Mouse (Mus musculus) thymus, adult 2 months (tissue): Measurements from ENCODE around the gene Cysltr2. TPM values are rescaled to one million over a fixed set of nuclear protein-coding genes. Genes with fewer than 3 reads are reported as not detected.

Experiments
- DNase-seq: peaks from one replicate; pipeline ENCODE4 v3.0.0; 2021
- H3K27ac ChIP-seq: fragments of 200-500 bp; 2 replicates; pipeline ENCODE4 v1.5.1; 2012; ENCODE audit warnings: low read length, control low read depth; ENCODE audit not compliant: control insufficient read depth, insufficient read depth
- H3K27me3 ChIP-seq: fragments of 200-500 bp; 2 replicates; pipeline ENCODE4 v1.6.1; 2012; ENCODE audit warnings: mild to moderate bottlenecking, low read length, moderate library complexity, mixed read lengths; ENCODE audit not compliant: control insufficient read depth, insufficient read depth
- H3K36me3 ChIP-seq: fragments of 200-500 bp; 2 replicates; pipeline ENCODE4 v1.6.1; 2012; ENCODE audit warnings: mild to moderate bottlenecking, low read length, moderate library complexity; ENCODE audit not compliant: control insufficient read depth, insufficient read depth
- H3K4me1 ChIP-seq: fragments of 200-500 bp; replicated peaks from 2 replicates; pipeline ENCODE4 v1.6.1; 2012; ENCODE audit warnings: low read length; ENCODE audit not compliant: control insufficient read depth, insufficient read depth
- H3K4me3 ChIP-seq: fragments of 200-500 bp; 2 replicates; pipeline ENCODE4 v1.5.1; 2012; ENCODE audit warnings: mild to moderate bottlenecking, low read length, control low read depth, moderate library complexity; ENCODE audit not compliant: control insufficient read depth, insufficient read depth
- CTCF ChIP-seq: fragments of 200-500 bp; IDR thresholded peaks from 2 replicates; pipeline ENCODE4 v1.5.1; 2012; ENCODE audit warnings: mild to moderate bottlenecking, control low read depth, low read length, moderate library complexity, borderline replicate concordance; ENCODE audit not compliant: control insufficient read depth, poor library complexity, insufficient read depth; ENCODE audit errors: extremely low read depth
- POLR2A ChIP-seq: fragments of 200-500 bp; IDR thresholded peaks from 2 replicates; pipeline ENCODE4 v1.6.1; 2012; ENCODE audit warnings: mild to moderate bottlenecking, low read length, control low read depth, moderate library complexity; ENCODE audit not compliant: control insufficient read depth, poor library complexity, insufficient read depth; ENCODE audit errors: extremely low read depth
- WGBS: fragments of 180-500 bp; shearing (Covaris S2); methylation state at CpG from one replicate; pipeline ENCODE4 v1.1.7; 2018; 5-methylcytosine and 5-hydroxymethylcytosine counted together
- polyA plus RNA-seq: library from polyadenylated mRNA; depleted of rRNA; stranded (reverse); fragments of >200 nt; gene quantifications from 2 replicates; pipeline ENCODE4 v1.2.3, GENCODE M21; 2012; rRNA removed

The Cysltr2 gene
- 11.8 and 16.9 TPM in 2 replicates for polyA plus RNA-seq

DNA sequence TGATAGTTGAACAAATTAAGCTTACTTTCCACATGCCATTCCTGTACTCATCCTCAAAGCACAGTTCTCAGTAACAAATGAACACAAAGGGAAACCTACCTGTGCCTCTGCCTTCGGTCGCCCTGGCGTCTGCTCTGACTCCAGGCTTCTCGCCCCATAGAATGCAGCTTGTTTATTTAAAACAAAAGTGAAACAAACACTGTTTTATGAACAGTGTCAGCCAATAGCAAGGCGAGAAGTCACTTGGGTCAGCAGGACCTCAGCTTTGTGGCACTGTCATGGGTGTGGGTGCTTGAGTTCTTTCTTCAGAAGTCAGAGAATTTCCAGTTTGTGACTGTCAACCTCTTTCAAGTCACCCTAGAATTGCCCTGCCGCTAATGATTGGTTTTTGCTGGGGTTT, at the start of gene Cysltr2:
Cysltr2 (minus strand) TSS at position 178 of the 400 bp plus-strand sequence.
- TF ChIP-seq POLR2A (no peak), CTCF (no peak)
- WGBS, result 11% methylated on average over 6 of the region's 6 CpGs
- Histone ChIP-seq H3K36me3 (no peaks in the 10 kb centered on the region), H3K4me1 (peaks cover 15% of the 10 kb centered on the region), H3K4me3 (peak within 1 kb of the TSS; percentile 16), H3K27me3 (no peaks in the 10 kb centered on the region), H3K27ac (peak within 1 kb of the TSS; percentile 0; the same call in 1 of the 2 replicates)
- DNase-seq, result peak; percentile 14

- Histone ChIP-seq H3K27me3 (no peaks in the 10 kb centered on the region), H3K4me3 (no peak overlapping the region), H3K4me1 (peaks cover 3% of the 10 kb centered on the region; the same call in 1 of the 2 replicates), H3K36me3 (no peaks in the 10 kb centered on the region), H3K27ac (no peak overlapping the region)
- DNase-seq, result no peak
- WGBS, result 89% methylated on average over 13 of the region's 13 CpGs
- TF ChIP-seq CTCF, result no peak
- no peak for TF ChIP-seq POLR2A
Measured at GRCm38 (mm10) chr14:73094802-73095550, 46.1 kb upstream of the Cysltr2 start.

GRCm38 (mm10) chr14:73092871-73093270, 44.0 kb upstream of the Cysltr2 start:
- Histone ChIP-seq H3K4me3 (no peak overlapping the region), H3K27me3 (no peaks in the 10 kb centered on the region), H3K36me3 (no peaks in the 10 kb centered on the region), H3K27ac (no peak overlapping the region), H3K4me1 (peaks cover 7% of the 10 kb centered on the region)
- WGBS, result 94% methylated on average over 3 of the region's 3 CpGs
- TF ChIP-seq CTCF, result no peak
- no peak for TF ChIP-seq POLR2A
- no peak for DNase-seq

- TF ChIP-seq CTCF, result no peak
- TF ChIP-seq POLR2A, result no peak
- H3K4me3 ChIP-seq, result no peak overlapping the region
- 32% methylated on average over 1 of the region's 1 CpGs for WGBS
- H3K4me1 ChIP-seq, result peaks cover 11% of the 10 kb centered on the region
- no peak for DNase-seq
- peak overlapping the region; percentile 43; the same call in 1 of the 2 replicates for H3K27ac ChIP-seq
- no peaks in the 10 kb centered on the region for H3K27me3 ChIP-seq
- no peaks in the 10 kb centered on the region for H3K36me3 ChIP-seq
Measured at GRCm38 (mm10) chr14:73088224-73088623, 39.3 kb upstream of the Cysltr2 start.

- Histone ChIP-seq H3K36me3 (no peaks in the 10 kb centered on the region), H3K4me3 (no peak overlapping the region), H3K27ac (peak overlapping the region; percentile 43; the same call in 1 of the 2 replicates), H3K4me1 (peaks cover 11% of the 10 kb centered on the region), H3K27me3 (no peaks in the 10 kb centered on the region)
- 9% methylated on average over 5 of the region's 5 CpGs for WGBS
- DNase-seq, result no peak
- no peak for TF ChIP-seq CTCF
- no peak for TF ChIP-seq POLR2A
Measured at GRCm38 (mm10) chr14:73087746-73088145, 38.8 kb upstream of the Cysltr2 start.

DNA sequence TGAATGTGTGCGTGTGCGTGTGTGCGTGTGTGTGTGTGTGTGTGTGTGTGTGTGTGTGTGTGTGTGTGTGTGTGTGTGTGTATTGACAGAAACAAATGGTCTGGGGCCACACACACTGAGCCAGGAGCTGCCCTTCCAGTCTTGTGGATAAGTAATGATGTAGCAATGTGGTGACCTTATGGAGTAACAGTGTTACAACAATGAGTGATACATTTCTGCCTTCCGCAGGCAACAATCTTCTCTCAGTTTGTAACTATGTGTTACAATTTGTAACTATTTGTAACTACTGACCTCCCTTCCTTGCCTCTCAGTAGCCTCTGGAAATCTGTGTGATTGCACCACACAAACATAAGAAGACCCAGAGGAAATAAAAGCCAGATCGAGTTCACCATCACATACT, 38.3 kb upstream of the Cysltr2 start:
- no peak for DNase-seq
- Histone ChIP-seq H3K4me1 (peaks cover 11% of the 10 kb centered on the region), H3K27me3 (no peaks in the 10 kb centered on the region), H3K27ac (no peak overlapping the region), H3K4me3 (no peak overlapping the region), H3K36me3 (no peaks in the 10 kb centered on the region)
- TF ChIP-seq POLR2A (no peak), CTCF (no peak)
- WGBS, result 51% methylated on average over 5 of the region's 5 CpGs
